Mouse (Mus musculus): ENCODE measurements around the gene Teddm2.

GRCm38 (mm10) chr1:153910423-153910822 lies 10.4 kb upstream of the Teddm2 start:
- TF ChIP-seq CTCF (IDR thresholded peaks at IDR 0.05; ENCODE audit: extremely low read depth, insufficient read depth, low read length): no peak
- no peak; the same call in 1 of the 2 replicates for TF ChIP-seq POLR2A (IDR thresholded peaks at IDR 0.05; ENCODE audit: extremely low read depth, insufficient read depth, low read length)

Measured in cortical plate, adult 2 months (tissue).